Mouse (Mus musculus) spleen, adult 2 months (tissue): ENCODE measurements around the gene Themis3.
A peak's percentile ranks its signal among the peaks of the same experiment; 100 is the strongest.

ENCODE experiments used
- CTCF ChIP-seq: fragments of 200-500 bp; IDR thresholded peaks from 2 replicates; pipeline ENCODE4 v1.5.1; 2011; ENCODE audit warnings: mild to moderate bottlenecking, inconsistent platforms; ENCODE audit not compliant: insufficient read depth, insufficient read length, insufficient replicate concordance; ENCODE audit errors: extremely low read depth
- POLR2A ChIP-seq: fragments of 200-500 bp; IDR thresholded peaks from 2 replicates; pipeline ENCODE4 v1.6.1; 2011; ENCODE audit warnings: low read depth, low read length, inconsistent platforms

DNA sequence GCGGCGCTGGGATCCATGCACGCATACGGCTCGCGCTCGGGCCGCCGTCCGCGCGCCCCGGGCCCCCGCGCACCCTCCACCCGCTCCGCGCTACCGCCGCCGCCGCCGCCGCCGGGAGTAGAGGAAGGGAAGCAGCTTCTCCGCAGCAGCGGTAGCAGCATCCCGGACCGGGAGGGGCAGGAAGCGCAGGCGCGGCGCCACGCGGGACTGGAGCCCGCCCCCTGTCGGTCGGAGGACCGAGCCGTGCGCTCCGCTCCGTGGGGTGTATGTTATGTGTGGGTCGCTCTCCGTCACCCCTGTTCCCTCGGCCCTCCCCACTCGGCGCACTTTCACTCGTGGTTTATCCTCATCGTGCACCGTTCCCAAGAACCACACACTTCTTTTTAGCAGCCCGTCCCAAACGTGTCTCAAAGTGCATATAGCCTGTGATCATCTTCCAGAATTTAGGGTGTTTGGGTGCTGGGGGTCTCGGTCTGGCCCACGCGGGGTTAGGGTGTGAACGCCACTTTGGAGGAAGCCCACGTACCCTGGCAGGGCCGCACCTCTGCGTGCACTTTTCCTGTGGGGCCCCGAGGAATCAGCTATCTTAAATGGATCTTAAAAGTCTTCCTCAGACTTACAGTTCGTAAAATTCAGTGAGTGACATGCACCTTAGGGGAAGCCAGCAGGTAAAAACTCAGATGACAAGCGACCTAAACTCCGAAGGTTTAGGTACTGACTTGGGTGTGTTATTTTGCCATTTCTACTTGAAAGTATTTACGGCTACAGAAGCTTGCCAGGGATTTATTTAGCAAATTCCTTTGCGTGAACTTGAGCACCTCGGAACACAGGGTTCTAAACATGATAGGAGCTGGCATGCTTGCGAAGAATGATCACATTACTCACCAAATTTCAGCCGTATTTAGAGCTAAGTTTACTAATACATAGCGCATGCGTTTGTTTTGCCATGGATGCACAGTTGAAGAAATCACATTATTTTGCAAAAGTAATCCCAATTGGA is 74.6 kb downstream of the Themis3 start, which contains the start of gene Rab12:
- 0 out of 2 replicates have a peak, but pooled peaks have one; percentile 6 for TF ChIP-seq POLR2A
- TF ChIP-seq CTCF = peak; percentile 95
